ENCODE assay signal across 25 mouse cellular contexts in genomic region chr9:15781936-15782335, GRCm38 (mm10).
DNase-seq lines count a peak whose midpoint lies in the region; ATAC-seq and TF ChIP-seq lines count a peak whose summit lies in the region.
"Had no signal": no experiment of that assay in that cellular context is flagged by ENCODE, and none has a peak within 500 bp of the region (broad histone marks: within the 10 kb centered on the region; RNA-seq: fewer than 3 reads in every experiment).

No protein-coding gene starts in this region.

- no peaks in the 10 kb centered on the region for H3K36me3 ChIP-seq in kidney, embryonic 16.5 days (ENCODE audit: insufficient read depth, low read length)
- H3K36me3 ChIP-seq in kidney, embryonic 15.5 days: no peaks in the 10 kb centered on the region
- H3K36me3 ChIP-seq in lung, embryonic 14.5 days (ENCODE audit: insufficient read depth): no peaks in the 10 kb centered on the region
- H3K36me3 ChIP-seq: embryonic facial prominence, embryonic 12.5 days; forebrain, embryonic 12.5 days; hindbrain, embryonic 10.5 days had no signal

- DNase-seq in lung, embryonic 14.5 days: peak; percentile 3
- DNase-seq in lung, postnatal 10 days: no peak
- DNase-seq in retina, embryonic 14.5 days (ENCODE audit: low spot score): peak; percentile 73
- no peak for DNase-seq in right cerebral cortex, adult 2 months (ENCODE audit: low spot score in 2 of 2)
- DNase-seq: adrenal gland, postnatal 10 days; adrenal gland, postnatal 36 days; cerebellum, adult 18-20 months; cerebellum, adult 9-10 months; cerebellum, postnatal 14 days; gastrocnemius, postnatal 10 days; gastrocnemius, postnatal 36 days; heart, postnatal 36 days had no signal

- H3K4me3 ChIP-seq in kidney, embryonic 16.5 days (ENCODE audit: low read length): no peak overlapping the region
- H3K4me3 ChIP-seq in kidney, embryonic 15.5 days (replicated peaks): no peak overlapping the region
- H3K4me3 ChIP-seq in lung, embryonic 14.5 days (ENCODE audit: low read depth, low read length): no peak overlapping the region
- H3K4me3 ChIP-seq: embryonic facial prominence, embryonic 12.5 days; erythroblast, embryonic 14.5 days; forebrain, embryonic 12.5 days; hindbrain, embryonic 10.5 days had no signal

- H3K27ac ChIP-seq in kidney, embryonic 16.5 days (ENCODE audit: low read length): no peak overlapping the region
- H3K27ac ChIP-seq in kidney, embryonic 15.5 days: no peak overlapping the region
- H3K27ac ChIP-seq in lung, embryonic 14.5 days (ENCODE audit: low read depth): no peak overlapping the region
- H3K27ac ChIP-seq: embryonic facial prominence, embryonic 12.5 days; forebrain, embryonic 12.5 days; hindbrain, embryonic 10.5 days; hindbrain, embryonic 14.5 days; hindbrain, postnatal 0 days had no signal

- no peaks in the 10 kb centered on the region for H3K9me3 ChIP-seq in kidney, embryonic 16.5 days (ENCODE audit: low read length)
- H3K9me3 ChIP-seq in kidney, embryonic 15.5 days (replicated peaks): no peaks in the 10 kb centered on the region
- H3K9me3 ChIP-seq in lung, embryonic 14.5 days (ENCODE audit: low read depth, low read length): no peaks in the 10 kb centered on the region
- H3K9me3 ChIP-seq: embryonic facial prominence, embryonic 12.5 days; forebrain, embryonic 12.5 days; hindbrain, embryonic 10.5 days had no signal

- H3K9ac ChIP-seq in kidney, embryonic 16.5 days (replicated peaks; ENCODE audit: low read length): no peak overlapping the region
- H3K9ac ChIP-seq in kidney, embryonic 15.5 days: no peak overlapping the region
- no peak overlapping the region for H3K9ac ChIP-seq in lung, embryonic 14.5 days
- H3K9ac ChIP-seq: embryonic facial prominence, embryonic 12.5 days; forebrain, embryonic 12.5 days; hindbrain, embryonic 14.5 days had no signal

- TF ChIP-seq CTCF in lung, embryonic 14.5 days (IDR thresholded peaks at IDR 0.05; ENCODE audit: low read depth): no peak

- H3K27me3 ChIP-seq in kidney, embryonic 16.5 days (ENCODE audit: insufficient read depth, low read length): no peaks in the 10 kb centered on the region
- no peaks in the 10 kb centered on the region for H3K27me3 ChIP-seq in kidney, embryonic 15.5 days
- no peaks in the 10 kb centered on the region for H3K27me3 ChIP-seq in lung, embryonic 14.5 days (ENCODE audit: insufficient read depth, low read length)
- H3K27me3 ChIP-seq: embryonic facial prominence, embryonic 12.5 days; Patski had no signal

- peak; percentile 54; the same call in 1 of the 2 replicates for ATAC-seq in kidney, embryonic 16.5 days (ENCODE audit: low FRiP score, low TSS enrichment)
- ATAC-seq in kidney, embryonic 15.5 days (replicated peaks; ENCODE audit: low FRiP score): no peak
- no peak for ATAC-seq in lung, embryonic 14.5 days (ENCODE audit: insufficient read depth)
- ATAC-seq: CD4-positive, CD25-positive, alpha-beta regulatory T cell, adult 4 months; forebrain, embryonic 16.5 days; hindbrain, postnatal 0 days; inflammation-experienced regulatory T-cells, adult 6 months; Patski had no signal

- H3K4me2 ChIP-seq in kidney, embryonic 16.5 days (replicated peaks; ENCODE audit: low read depth, low read length): no peak overlapping the region
- no peak overlapping the region for H3K4me2 ChIP-seq in kidney, embryonic 15.5 days
- no peak overlapping the region for H3K4me2 ChIP-seq in lung, embryonic 14.5 days
- H3K4me2 ChIP-seq: embryonic facial prominence, embryonic 12.5 days; forebrain, embryonic 12.5 days; heart, embryonic 11.5 days; hindbrain, embryonic 14.5 days had no signal

- peaks cover 5% of the 10 kb centered on the region; the same call in 1 of the 2 replicates for H3K4me1 ChIP-seq in kidney, embryonic 16.5 days (ENCODE audit: insufficient read depth, low read length)
- H3K4me1 ChIP-seq in kidney, embryonic 15.5 days: no peaks in the 10 kb centered on the region
- no peaks in the 10 kb centered on the region for H3K4me1 ChIP-seq in lung, embryonic 14.5 days (ENCODE audit: insufficient read depth)
- H3K4me1 ChIP-seq: embryonic facial prominence, embryonic 12.5 days; forebrain, embryonic 12.5 days; hindbrain, embryonic 10.5 days had no signal

- WGBS in kidney, embryonic 16.5 days: 59% methylated on average over 4 of the region's 4 CpGs
- 61% methylated on average over 4 of the region's 4 CpGs for WGBS in kidney, embryonic 15.5 days
- WGBS in lung, embryonic 14.5 days: 42% methylated on average over 4 of the region's 4 CpGs

Comparison
In these comparisons a context has a peak if more than half of its experiments do, and no peak if none do; other contexts are left out.
1. DNase-seq: peak in lung, embryonic 14.5 days (single experiment) and retina, embryonic 14.5 days (single experiment); none in lung, postnatal 10 days (single experiment) and right cerebral cortex, adult 2 months (0 of 2).